In genomic region chr6:87101281-87101954, GRCm38 (mm10) we compare ENCODE assay signal across 8 mouse cellular contexts. TPM values are rescaled to one million over a fixed set of nuclear protein-coding genes. Genes with fewer than 3 reads are reported as not detected.
DNase-seq lines count a peak whose midpoint lies in the region; ATAC-seq lines count a peak whose summit lies in the region.

No protein-coding gene starts in this region.

- no peak overlapping the region for H3K27ac ChIP-seq in midbrain, embryonic 12.5 days (replicated peaks)

- no peaks in the 10 kb centered on the region for H3K9me3 ChIP-seq in midbrain, embryonic 12.5 days

- peak overlapping the region; percentile 39 for H3K9ac ChIP-seq in midbrain, embryonic 12.5 days (replicated peaks)

- no peaks in the 10 kb centered on the region for H3K27me3 ChIP-seq in midbrain, embryonic 12.5 days

- DNase-seq in adrenal gland, postnatal 10 days = peak; percentile 93
- DNase-seq in embryo, embryonic 9.5 days (ENCODE audit: extremely low spot score) = peak; percentile 77
- DNase-seq in heart, adult 11 months = peak; percentile 96
- peak; percentile 71 for DNase-seq in kidney, adult 11 months
- peak; percentile 91 for DNase-seq in left cerebral cortex, postnatal 4 days
- peak; percentile 79 for DNase-seq in skeletal muscle tissue, adult 2 months (ENCODE audit: low read depth, low spot score)

- 12% methylated on average over 12 of the region's 12 CpGs for WGBS in midbrain, embryonic 12.5 days

- 0 out of 2 replicates have a peak, but pooled peaks have one; percentile 47 for ATAC-seq in midbrain, embryonic 12.5 days (ENCODE audit: low FRiP score, low read depth)
- no peak for ATAC-seq in activated CD4-positive, CD25-positive, alpha-beta regulatory T cell, adult 4 months

- H3K4me3 ChIP-seq in midbrain, embryonic 12.5 days = peak overlapping the region; percentile 21; the same call in 1 of the 2 replicates

- no peaks in the 10 kb centered on the region for H3K36me3 ChIP-seq in midbrain, embryonic 12.5 days

- peaks cover 12% of the 10 kb centered on the region for H3K4me1 ChIP-seq in midbrain, embryonic 12.5 days

- H3K4me2 ChIP-seq in midbrain, embryonic 12.5 days (replicated peaks) = peak overlapping the region; percentile 49

- intact Hi-C loops in left cerebral cortex, postnatal 4 days (cut with DNase I) = loop anchor here (2.0 to 10.0 kb wide), 3 partner anchors 235 to 423 kb away; no protein-coding TSS in a partner anchor

RNA-seq across cellular contexts. Expression of gene D6Ertd527e, which starts 3.1 kb away (rescaled TPM):
- total RNA-seq in adrenal gland, postnatal 10 days (2021) = under 1 TPM; 0.12 TPM
- total RNA-seq in left cerebral cortex, postnatal 4 days (2021) = under 1 TPM in 1 of 2 experiments, not detected in 1; 0.26 TPM
- 0.21 TPM in 1 of 2 replicates, not detected in the other for polyA plus RNA-seq in midbrain, embryonic 12.5 days (2016; fragmentation: Nextera tagmentation; extraction: Ambion mirVana)
- under 1 TPM; 0.25 to 0.70 TPM for polyA plus RNA-seq in activated CD4-positive, CD25-positive, alpha-beta regulatory T cell, adult 4 months (2017; shearing (Covaris generic))

RNA-seq across cellular contexts. Expression of gene Gfpt1, which starts 58.8 kb away (rescaled TPM):
- total RNA-seq in adrenal gland, postnatal 10 days (2021) = 10 to 100 TPM; 35.1 to 35.7 TPM
- total RNA-seq in left cerebral cortex, postnatal 4 days (2021) = 10 to 100 TPM; 89.1 to 91.0 TPM
- 18.8 and 19.5 TPM in 2 replicates for polyA plus RNA-seq in midbrain, embryonic 12.5 days (2016; fragmentation: Nextera tagmentation; extraction: Ambion mirVana)
- 10 to 100 TPM; 21.1 to 23.0 TPM for polyA plus RNA-seq in activated CD4-positive, CD25-positive, alpha-beta regulatory T cell, adult 4 months (2017; shearing (Covaris generic))
